Mouse (Mus musculus): Measurements from ENCODE around the gene Rims4. TPM values are rescaled to one million over a fixed set of nuclear protein-coding genes. Genes with fewer than 3 reads are reported as not detected.

Rims4 gene
- polyA plus RNA-seq (2012; rRNA removed): 0.13 and 0.14 TPM in 2 replicates

GRCm38 (mm10) chr2:163918317-163919258 lies at the start of gene Rims4:
Rims4 (minus strand) TSS chr2:163918683.

GRCm38 (mm10) chr2:163853461-163853901 lies 65.0 kb downstream of the Rims4 start, which contains the start of gene Kcnk15:
Kcnk15 (plus strand) TSS chr2:163853651.

GRCm38 (mm10) chr2:163820607-163821006 lies 97.9 kb downstream of the Rims4 start, which contains the start of gene Ccn5:
Ccn5 (plus strand) TSS chr2:163820861.

Other genes with a start within 250 kb of the Rims4 start
- 3.4 TPM in 2 replicates for gene Ada, start 168.4 kb downstream of the Rims4 start, polyA plus RNA-seq (2012; rRNA removed)
- gene Ccn5, start 97.8 kb downstream of the Rims4 start, polyA plus RNA-seq (2012; rRNA removed): 0.01 TPM in 1 of 2 replicates, not detected in the other
- gene Kcnk15, start 65.0 kb downstream of the Rims4 start, polyA plus RNA-seq (2012; rRNA removed): not detected in 2 replicates
- 31.1 and 37.7 TPM in 2 replicates for gene Ywhab, start 76.3 kb upstream of the Rims4 start, polyA plus RNA-seq (2012; rRNA removed)
- 0.29 and 0.33 TPM in 2 replicates for gene Pabpc1l, start 106.8 kb upstream of the Rims4 start, polyA plus RNA-seq (2012; rRNA removed)
- gene Stk4, start 151.6 kb upstream of the Rims4 start, polyA plus RNA-seq (2012; rRNA removed): 11.5 and 12.1 TPM in 2 replicates
- 10.0 and 12.8 TPM in 2 replicates for gene Tomm34, start 152.5 kb upstream of the Rims4 start, polyA plus RNA-seq (2012; rRNA removed)